Mouse (Mus musculus): Measurements from ENCODE around the gene Rtcb. TPM values are rescaled to one million over a fixed set of nuclear protein-coding genes. Genes with fewer than 3 reads are reported as not detected.

Rtcb gene
- polyA plus RNA-seq, 1 experiment from 2014 or later: 196 TPM

DNA sequence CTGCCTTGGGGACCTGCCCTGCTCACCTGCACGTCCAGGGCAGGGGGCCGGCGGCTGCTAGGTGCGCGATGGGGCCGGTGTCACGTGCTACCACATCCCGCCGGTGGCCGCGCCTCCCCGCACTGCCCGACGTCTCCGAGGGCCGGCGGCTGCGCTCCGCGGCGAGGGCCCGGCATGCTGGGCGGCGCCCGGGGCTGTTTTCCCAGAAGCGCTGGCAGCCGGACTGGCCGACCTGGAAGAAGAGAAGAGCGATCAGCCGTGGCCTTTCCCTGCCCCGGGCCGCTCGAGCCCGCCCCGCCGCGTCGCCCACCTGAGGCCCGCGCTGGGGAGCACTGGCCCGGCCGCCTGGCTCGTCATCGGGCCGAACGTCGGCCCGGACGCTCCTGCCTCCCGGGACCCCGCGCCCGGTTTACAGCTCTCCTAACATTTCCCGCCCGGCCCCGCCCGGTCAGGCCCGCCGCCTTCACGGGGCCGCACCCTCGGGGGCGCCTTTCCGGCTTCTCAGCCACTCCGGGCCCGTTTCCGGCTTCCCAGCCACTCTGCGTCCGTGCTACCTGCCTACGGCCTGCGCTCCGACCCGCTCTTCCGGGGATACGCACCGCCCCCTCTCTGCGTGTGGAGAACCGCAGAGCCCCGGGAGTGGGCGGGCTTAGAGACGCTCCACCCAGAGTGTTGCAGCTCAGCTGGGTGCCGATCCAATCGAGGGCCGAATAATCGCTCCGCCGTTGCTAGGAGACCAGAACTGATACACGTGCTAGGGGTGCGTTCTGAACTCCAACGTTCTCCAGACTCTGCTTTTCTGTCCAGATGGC lies 40.9 kb downstream of the Rtcb start, which contains the start of gene Prdm4:
Gene Prdm4 (minus strand): TSS at position 645 of the 812 bp plus-strand sequence.
- 0% methylated on average over 85 of the region's 90 CpGs for WGBS
- ATAC-seq (ENCODE audit: low FRiP score, low TSS enrichment): peak; percentile 100
- Histone ChIP-seq H3K9ac (replicated peaks; ENCODE audit: low read length) (peak within 1 kb of the TSS; percentile 90), H3K36me3 (ENCODE audit: insufficient read depth, low read length) (peaks cover 17% of the 10 kb centered on the region), H3K9me3 (ENCODE audit: low read length) (no peaks in the 10 kb centered on the region), H3K27me3 (ENCODE audit: insufficient read depth, low read length) (no peaks in the 10 kb centered on the region), H3K4me2 (replicated peaks; ENCODE audit: low read depth, low read length) (peak within 1 kb of the TSS; percentile 90), H3K27ac (ENCODE audit: low read length) (peak within 1 kb of the TSS; percentile 87), H3K4me3 (ENCODE audit: low read length) (peak within 1 kb of the TSS; percentile 88), H3K4me1 (ENCODE audit: insufficient read depth, low read length) (peaks cover 11% of the 10 kb centered on the region)

Other genes starting within 250 kb of the Rtcb start
- gene Pwp1, start 128.3 kb downstream of the Rtcb start, polyA plus RNA-seq (2015; fragmentation: Nextera tagmentation; extraction: Ambion mirVana): 83.1 and 87.0 TPM in 2 replicates
- gene Prdm4, start 40.7 kb downstream of the Rtcb start, polyA plus RNA-seq (2015; fragmentation: Nextera tagmentation; extraction: Ambion mirVana): 14.3 and 15.0 TPM in 2 replicates
- gene Ascl4, start 30.1 kb downstream of the Rtcb start, polyA plus RNA-seq (2015; fragmentation: Nextera tagmentation; extraction: Ambion mirVana): 0.75 and 1.1 TPM in 2 replicates
- 0.27 and 0.29 TPM in 2 replicates for gene Bpifc, start 54.1 kb upstream of the Rtcb start, polyA plus RNA-seq (2015; fragmentation: Nextera tagmentation; extraction: Ambion mirVana)
- 40.1 and 40.4 TPM in 2 replicates for gene Fbxo7, start 64.1 kb upstream of the Rtcb start, polyA plus RNA-seq (2015; fragmentation: Nextera tagmentation; extraction: Ambion mirVana)